Mouse (Mus musculus) urinary bladder, postnatal 4 days (tissue): ENCODE measurements around the gene Hras.
A peak's percentile ranks its signal among the peaks of the same experiment; 100 is the strongest.

Experiments used
- DNase-seq, 2 experiments: peaks; one replicate each; pipeline ENCODE4 v3.0.0; 2021 to 2022; ENCODE audit warnings: low spot score in 2 of 2

The Hras gene

GRCm38 (mm10) chr7:141193948-141194347, at the start of gene Hras, which contains the start of gene Lrrc56:
Hras (minus strand) TSS chr7:141194005.
Lrrc56 (plus strand) TSS chr7:141194157.
- DNase-seq: peak; percentile 97 to 99

- no peak for DNase-seq
Observed at GRCm38 (mm10) chr7:141231551-141231950, 37.7 kb upstream of the Hras start.

GRCm38 (mm10) chr7:141231111-141231510, 37.3 kb upstream of the Hras start:
- DNase-seq: no peak

- DNase-seq: no peak
Observed at GRCm38 (mm10) chr7:141230570-141230969, 36.8 kb upstream of the Hras start.

GRCm38 (mm10) chr7:141229702-141230101, 35.9 kb upstream of the Hras start:
- DNase-seq: no peak

GRCm38 (mm10) chr7:141228279-141229067, 34.7 kb upstream of the Hras start, which contains the start of gene Phrf1:
Phrf1 (plus strand) TSS chr7:141228784.
- DNase-seq: peak; percentile 88 to 95

GRCm38 (mm10) chr7:141227796-141228195, 34.0 kb upstream of the Hras start:
- DNase-seq: no peak

- DNase-seq: no peak
Observed at GRCm38 (mm10) chr7:141226535-141226934, 32.7 kb upstream of the Hras start.

- DNase-seq: no peak
Observed at GRCm38 (mm10) chr7:141222696-141223215, 29.0 kb upstream of the Hras start.

- DNase-seq: no peak
Observed at GRCm38 (mm10) chr7:141222126-141222467, 28.3 kb upstream of the Hras start.

GRCm38 (mm10) chr7:141221249-141222125, 27.7 kb upstream of the Hras start:
- DNase-seq: peak; percentile 97 to 99

- DNase-seq: peak in 1 of 2 experiments; percentile 17
Observed at GRCm38 (mm10) chr7:141220377-141220776, 26.6 kb upstream of the Hras start.

- peak in 1 of 2 experiments; percentile 15 for DNase-seq
Observed at GRCm38 (mm10) chr7:141219558-141220099, 25.8 kb upstream of the Hras start.

GRCm38 (mm10) chr7:141218557-141219133, 24.8 kb upstream of the Hras start:
- DNase-seq: peak in 1 of 2 experiments; percentile 19

- peak in 1 of 2 experiments; percentile 18 for DNase-seq
Observed at GRCm38 (mm10) chr7:141218141-141218540, 24.3 kb upstream of the Hras start.

GRCm38 (mm10) chr7:141217343-141218013, 23.7 kb upstream of the Hras start:
- peak in 1 of 2 experiments; percentile 21 for DNase-seq

GRCm38 (mm10) chr7:141216894-141217293, 23.1 kb upstream of the Hras start:
- no peak for DNase-seq

- peak; percentile 72 to 74 for DNase-seq
Observed at GRCm38 (mm10) chr7:141215880-141216733, 22.3 kb upstream of the Hras start.

GRCm38 (mm10) chr7:141215101-141215879, 21.5 kb upstream of the Hras start, which contains the start of gene Rassf7:
Rassf7 (plus strand) TSS chr7:141215860.
- peak; percentile 90 to 92 for DNase-seq
